Mouse (Mus musculus) olfactory bulb, adult 2 months (tissue): Measurements from ENCODE around the gene Cnot10.

ENCODE experiments used
- CTCF ChIP-seq: fragments of 200-500 bp; IDR thresholded peaks from 2 replicates; pipeline ENCODE4 v1.5.1; 2012; ENCODE audit warnings: low read depth, mild to moderate bottlenecking, low read length, moderate library complexity; ENCODE audit not compliant: insufficient read depth
- POLR2A ChIP-seq: fragments of 200-500 bp; IDR thresholded peaks from 2 replicates; pipeline ENCODE4 v1.6.1; 2012; ENCODE audit warnings: mild to moderate bottlenecking, low read depth, low read length, moderate library complexity; ENCODE audit not compliant: insufficient read depth

- no peak for TF ChIP-seq CTCF
- TF ChIP-seq POLR2A: no peak
Observed at GRCm38 (mm10) chr9:114669011-114669410, 29.0 kb upstream of the Cnot10 start.
